Mouse (Mus musculus) right cerebral cortex, postnatal 10 days (tissue): ENCODE measurements around the gene Trf.

Experiments
- DNase-seq, 2 experiments: peaks; one replicate each; pipeline ENCODE4 v3.0.0; 2021; ENCODE audit warnings: low spot score in 2 of 2

Gene Trf

DNA sequence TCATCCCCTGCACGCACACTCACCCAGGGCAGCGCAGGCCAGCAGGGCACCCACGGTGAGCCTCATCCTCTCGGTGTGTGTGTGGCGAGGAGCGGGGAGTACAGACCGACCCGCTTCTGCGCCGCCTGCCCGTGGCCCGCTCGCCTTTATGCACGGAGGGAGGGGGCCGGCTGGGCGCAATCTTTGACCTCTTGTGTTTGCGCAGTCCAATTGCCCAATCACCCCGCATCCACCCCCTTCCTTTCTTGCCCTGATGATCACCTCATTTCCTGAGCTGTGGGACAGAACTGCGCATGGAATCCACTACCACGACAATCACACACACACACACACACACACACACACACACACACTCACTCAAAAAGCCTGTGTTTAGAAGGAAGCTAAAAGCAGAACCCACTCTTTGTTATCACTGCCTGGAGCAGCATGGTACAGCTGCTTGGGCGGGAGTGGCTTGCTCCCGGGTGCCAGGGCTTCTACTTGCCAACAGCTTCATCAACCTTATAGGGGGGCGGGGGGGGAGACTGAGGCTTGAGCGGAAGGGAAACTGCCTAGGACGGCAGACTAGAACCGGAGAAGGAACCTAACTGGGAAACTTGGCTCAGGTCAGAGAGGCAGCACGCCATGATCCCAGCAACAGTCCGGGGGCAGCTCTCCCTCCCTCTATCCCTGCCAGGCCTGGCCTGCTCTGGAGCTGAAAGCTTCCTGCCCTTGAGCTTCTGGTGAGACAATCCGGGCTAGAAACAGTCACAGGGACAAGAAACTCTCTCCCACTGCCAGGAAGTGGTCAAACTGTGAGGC is at the start of gene Trf, which contains the start of gene Gm20425:
Gene Trf, minus strand, starts transcription at position 294 of the 801 bp plus-strand sequence.
Gene Gm20425, minus strand, starts transcription at position 157 of the 801 bp plus-strand sequence.
- peak; percentile 67 to 69 for DNase-seq

- no peak for DNase-seq
Measured at GRCm38 (mm10) chr9:103276876-103277275, 46.6 kb upstream of the Trf start.

DNA sequence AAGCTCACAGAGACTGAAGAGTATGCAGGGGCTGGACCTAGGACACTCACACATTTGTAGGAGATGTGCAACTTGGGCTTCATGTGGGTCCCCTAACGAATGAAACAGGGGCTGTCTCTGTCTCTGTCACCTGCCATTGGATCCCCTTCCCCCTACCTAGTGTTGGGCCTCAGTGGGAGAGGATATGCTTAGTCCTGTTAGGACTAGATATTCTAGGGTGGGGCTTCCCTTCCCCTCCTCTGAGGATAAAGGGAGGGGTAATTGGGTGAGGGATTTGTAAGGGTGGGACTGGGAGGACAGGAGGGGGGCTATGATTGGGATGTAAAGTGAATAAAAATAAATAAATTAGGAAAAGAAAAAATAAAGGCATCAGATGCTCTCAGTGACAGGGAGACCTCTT is 45.4 kb upstream of the Trf start:
- no peak for DNase-seq

DNA sequence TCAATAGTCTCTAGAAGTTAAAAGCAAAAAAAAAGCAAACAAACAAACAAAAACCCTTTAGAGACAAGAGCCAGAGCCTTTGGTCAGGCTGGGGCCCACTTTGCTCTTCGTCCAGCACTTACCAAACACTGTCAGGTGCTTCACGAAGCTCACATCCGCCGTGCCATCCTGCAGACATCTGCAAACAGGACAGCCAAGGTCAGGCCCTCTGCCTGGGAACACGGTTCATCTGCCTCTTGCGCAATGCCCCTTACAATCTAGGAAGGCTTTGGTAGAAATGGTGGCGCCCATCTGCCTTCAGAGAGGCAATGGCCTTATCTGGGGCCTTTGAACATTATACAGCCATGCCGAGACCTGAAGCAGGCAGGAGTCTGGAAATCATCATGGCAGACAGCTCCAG is 44.6 kb upstream of the Trf start:
- DNase-seq: no peak

DNA sequence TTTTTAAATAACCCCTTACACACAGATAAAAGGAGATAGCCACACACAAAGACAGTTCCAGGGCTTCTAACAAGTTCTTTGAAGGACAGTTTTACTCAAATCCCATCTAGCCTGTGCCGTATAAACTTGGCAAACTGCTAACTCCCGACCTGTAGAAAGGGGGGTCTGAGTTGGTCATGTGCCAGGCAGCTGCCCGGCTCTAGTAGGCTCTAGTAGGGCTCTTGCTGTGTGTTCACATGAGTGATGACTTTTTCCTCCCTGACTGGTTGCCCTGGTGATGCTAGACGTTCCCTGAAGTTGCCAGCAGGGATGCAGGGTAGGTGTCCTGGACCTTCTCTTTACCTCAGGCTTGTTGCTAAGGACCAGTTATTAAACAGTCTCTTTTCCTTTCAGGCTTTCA is 40.9 kb upstream of the Trf start:
- DNase-seq: no peak

- no peak for DNase-seq
Measured at GRCm38 (mm10) chr9:103265778-103266177, 35.5 kb upstream of the Trf start.

DNA sequence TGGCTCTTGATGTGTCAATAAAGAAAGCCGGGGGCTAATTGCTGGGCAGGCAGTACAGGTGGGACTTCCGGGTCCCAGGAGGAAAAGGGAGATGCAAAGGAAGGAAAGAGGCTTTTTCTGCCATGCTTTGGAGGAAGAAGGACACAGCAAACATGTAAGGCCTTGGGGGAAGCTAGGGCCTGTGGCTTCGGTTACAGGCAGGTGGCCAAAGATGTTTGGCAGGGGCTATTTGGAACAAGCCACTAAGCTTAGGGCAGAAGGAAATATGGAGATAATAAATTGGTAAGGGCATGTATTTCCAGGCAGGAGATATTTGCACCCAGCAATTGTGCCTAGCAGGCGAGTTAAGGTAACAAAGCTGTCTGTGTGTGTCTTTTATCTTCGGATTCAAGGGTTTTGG is 22.7 kb upstream of the Trf start:
- DNase-seq: peak; percentile 37 to 47

DNA sequence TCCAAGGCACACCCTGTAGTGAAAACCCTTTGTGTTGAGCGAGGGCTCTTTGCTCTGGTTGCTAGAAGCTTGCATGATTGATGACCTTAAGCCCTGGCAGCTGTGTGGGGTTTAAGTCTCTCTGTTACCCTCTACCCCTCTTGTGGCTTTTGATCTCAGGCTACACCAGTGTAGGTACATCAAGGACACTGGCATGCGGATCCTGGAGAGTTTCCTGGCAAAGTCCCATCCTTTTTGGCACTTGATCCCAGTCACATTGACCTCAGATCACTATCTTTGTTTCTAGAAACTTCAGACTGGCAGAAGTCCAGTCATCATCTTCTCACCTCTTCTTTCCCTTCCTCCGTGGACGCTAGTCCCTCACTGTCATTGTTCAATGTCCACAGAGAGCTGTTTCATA is 18.4 kb upstream of the Trf start:
- DNase-seq: no peak

DNA sequence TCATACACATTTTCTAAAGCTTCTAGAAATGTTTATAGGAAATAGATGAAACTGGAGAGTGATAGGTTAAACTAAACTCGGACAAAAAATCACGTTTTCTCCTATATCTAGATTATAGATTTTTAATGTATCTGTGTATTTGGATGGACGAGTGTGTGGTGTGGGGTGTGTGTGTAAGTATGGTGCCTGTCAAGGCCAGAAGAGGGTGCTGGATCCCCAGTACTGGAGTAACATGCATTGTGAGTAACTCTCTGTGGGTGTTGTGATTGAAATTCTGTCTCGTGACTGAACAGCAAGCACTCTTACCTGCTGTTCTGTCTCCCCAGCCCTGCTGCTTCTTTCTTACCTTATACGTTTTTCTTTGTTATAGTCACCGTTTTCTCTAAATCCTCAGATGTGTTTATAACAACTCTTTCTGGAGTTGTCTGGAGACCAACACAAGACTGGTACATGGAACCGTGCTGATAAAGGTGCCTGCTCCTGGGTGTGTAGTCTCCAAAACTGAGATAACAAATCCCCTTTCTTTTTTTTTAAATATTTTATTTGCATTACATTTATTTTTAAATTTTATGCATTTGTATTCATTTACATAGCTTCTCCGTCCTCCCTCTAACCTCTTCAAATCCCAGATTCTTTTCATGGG is 16.4 kb upstream of the Trf start:
- DNase-seq: no peak

- DNase-seq: no peak
Measured at GRCm38 (mm10) chr9:103243640-103244039, 13.4 kb upstream of the Trf start.

DNA sequence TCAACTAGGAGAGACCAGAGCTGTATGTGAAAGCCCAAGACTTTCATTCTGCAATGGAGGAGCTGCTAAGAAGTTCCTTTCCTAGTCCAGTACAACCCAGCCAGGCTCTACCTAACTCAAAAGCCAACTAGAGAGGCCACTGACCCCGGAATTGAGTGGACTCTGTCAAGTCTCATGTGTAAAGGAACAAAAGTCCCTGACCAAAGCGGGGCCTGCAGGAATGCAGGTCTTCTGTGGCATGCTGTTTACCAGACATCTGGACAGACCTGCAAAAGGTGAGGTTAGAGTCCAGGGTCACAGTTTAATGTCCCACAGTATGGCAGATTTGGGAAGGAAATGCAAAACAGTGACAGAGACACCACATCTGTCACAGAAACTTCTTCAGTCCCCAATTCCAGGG is 11.0 kb upstream of the Trf start:
- no peak for DNase-seq

- DNase-seq: no peak
Measured at GRCm38 (mm10) chr9:103239471-103239870, 9.2 kb upstream of the Trf start.

DNA sequence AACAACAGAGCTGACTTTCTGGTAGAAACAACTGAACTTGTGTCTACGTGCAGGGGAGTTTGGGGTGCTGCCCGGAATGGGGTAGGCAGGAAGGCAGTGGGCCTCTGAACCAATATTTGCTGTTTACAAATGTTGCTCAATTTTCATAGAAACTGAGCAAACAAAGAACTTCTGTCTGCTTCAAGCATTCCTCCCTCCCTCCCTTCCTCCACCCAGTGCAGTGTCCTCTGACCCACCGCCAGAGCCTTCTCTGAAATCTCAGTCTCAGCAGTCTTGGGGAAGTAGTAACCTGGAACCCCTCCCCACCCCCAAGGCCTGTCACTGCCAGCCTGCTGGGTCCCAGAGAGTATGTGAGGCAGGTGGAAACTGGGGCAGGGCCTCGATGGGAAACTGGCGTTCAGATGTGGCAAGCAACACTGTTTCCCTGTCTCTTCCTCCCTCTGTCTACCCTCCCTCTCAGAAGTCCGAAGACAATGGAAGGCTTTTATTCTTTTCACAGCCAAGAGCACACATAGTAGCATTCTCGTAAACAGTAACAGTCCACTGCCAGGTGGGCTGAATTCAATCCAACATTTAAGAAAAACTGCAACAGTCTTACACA is 4.4 kb upstream of the Trf start:
- DNase-seq: no peak

DNA sequence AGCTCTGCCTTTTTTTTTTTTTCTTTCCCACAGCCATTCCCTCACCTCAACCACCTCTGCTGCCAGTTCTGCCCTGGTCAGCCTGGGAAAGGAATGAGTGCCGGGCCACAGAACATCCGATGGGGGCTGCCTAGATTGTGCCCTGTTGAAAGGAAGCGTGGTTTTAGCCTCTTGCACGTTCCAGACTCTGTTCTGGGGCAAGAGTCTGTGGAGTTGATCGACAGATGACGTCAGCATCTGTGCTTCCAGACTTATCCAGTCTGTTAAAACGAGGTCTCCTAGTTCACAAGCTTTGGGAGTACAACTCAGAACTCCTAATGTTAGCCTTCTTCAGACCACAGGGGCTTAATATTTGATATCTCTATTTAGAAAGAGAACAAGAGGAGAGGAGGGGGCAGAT is 3.8 kb upstream of the Trf start:
- no peak for DNase-seq

DNA sequence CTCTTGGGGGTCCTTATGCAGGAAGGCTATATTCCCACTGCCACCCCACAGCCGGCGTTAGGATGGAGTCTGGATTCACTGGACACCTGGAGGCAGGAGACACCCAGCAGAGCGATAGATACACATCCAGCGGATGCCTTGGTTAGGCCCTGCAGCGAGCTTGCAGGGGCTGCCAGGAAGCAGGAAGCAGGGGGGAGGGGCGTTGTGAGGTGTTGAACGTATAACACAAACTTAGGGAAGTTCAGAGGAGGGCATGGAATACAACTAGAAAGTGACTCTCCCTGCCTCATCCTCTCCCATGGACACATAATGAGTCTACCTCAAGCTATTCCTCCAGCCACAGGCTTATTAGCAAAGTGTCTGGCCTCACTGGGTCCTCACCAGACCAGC is 2.8 kb upstream of the Trf start:
- no peak for DNase-seq

DNA sequence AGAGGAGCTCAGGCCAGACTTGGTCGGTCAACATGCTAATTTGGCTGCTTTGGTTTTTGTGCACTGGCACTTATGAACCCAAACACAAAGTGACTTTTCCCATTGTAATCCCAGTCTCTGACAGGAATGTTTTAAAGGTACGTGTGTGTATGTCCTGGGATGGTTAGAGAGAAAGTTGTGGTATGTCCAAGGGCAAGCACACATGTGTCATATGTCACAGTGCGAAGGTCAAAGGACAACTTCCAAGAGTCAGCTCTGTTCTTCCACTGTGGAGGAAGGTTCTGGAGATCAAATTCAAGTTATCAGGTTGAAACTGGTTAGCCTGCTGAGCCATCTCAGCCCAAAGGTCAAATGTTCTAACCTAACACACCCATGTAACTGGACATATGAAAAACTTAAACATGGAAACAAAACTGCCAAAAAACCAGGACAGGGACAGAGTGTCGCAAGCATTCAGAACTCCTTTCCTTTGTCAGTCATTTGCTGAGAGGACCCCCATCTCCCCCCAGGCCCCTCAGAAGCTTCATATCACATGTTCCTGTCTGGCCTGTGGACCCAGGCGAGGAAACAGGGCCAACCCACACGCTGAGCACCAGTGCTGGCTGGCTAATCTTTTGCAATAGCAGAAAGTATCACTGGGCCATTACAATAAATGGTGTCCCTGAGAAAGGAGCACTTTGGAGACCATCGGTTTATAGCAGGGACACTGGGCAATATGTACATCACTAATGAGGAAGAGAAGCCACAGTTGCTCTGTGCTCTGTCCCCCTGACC is 2.2 kb upstream of the Trf start:
- no peak for DNase-seq

DNA sequence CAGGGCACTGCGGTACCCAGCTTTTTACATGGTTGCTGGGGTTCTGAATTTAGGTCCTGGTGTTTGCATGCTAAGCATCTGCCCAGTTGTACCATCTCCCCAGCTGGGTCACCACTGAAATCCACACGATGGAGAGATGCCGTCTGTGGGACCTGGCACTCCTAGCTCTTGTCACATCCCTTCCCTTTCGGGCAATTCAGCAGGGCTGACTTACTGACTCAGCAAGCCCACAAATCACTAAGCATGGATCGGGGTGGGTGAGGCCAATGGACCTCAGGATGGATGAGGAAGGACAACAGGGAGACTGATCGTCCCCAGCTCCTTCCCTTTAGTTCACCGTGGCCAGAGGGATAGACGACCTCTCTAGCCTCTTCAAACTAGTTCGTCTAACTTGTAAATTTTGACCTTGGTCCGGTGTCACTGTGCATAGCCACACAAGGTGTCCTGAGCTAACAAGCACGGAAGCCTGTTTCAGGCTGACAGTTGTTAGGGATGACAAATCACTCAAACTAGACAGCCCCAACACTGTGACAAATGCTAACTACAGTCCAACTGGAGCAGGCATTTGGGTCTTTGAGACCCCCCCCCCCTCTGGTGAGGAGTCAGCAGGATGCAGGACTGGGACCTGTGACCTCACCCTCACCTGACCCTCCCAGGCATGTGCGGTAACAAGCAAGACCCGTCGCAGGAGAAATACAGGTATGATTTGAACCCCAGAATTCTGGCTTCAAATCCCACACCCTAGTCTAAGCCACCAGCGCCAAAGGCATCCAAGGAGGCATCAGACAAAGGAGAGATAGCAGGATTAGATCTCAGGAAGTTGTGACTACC is 992 bp downstream of the Trf start:
- no peak for DNase-seq

DNA sequence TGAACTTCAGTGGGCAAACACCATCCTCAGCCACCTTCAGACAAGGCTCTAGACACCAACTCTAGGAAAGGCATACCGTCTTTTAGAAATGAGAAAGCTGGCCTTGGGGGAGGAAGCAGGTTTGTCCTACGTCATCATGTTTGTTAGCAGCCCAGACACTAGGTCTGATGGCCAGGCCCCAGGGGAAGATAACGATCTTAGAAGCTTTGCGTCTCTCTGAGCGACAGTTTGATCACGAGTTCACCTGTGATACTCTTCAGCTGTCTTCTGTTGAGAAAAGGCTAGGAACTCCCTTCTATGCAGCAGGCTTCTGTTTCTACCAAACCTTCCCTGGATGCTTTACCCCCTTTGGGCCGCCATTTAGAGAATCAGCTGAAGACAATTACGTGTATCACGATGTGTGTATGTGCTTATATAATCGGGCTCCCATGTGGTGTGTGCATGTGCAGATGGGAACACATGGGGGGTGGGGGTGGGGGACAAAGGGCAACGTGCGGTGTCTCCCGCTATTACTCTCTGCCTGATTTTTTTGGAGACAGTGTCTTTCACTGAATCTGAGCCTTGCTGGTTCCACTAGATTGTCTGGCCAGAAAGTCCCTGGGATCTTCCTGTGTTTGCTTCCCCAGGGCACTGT is 1.8 kb downstream of the Trf start:
- no peak for DNase-seq

DNA sequence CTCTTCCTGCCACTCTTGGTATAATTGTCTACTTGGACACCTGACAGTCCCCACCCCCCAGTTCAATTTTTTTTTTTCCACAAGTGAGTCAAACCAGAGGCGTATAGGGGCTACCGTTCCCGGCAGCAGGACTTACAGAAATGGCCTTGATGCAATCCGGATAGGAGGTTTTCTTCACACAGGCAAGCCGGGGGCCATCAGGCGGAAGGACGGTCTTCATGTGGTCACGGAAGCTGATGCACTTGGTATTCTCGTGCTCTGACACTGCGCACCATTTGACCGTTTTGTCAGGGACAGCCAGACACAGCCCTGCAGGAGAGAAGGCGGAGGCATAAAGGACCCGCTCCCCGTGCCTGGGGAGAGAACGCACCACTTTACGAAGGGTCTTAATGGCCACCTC is 2.5 kb downstream of the Trf start:
- no peak for DNase-seq

DNA sequence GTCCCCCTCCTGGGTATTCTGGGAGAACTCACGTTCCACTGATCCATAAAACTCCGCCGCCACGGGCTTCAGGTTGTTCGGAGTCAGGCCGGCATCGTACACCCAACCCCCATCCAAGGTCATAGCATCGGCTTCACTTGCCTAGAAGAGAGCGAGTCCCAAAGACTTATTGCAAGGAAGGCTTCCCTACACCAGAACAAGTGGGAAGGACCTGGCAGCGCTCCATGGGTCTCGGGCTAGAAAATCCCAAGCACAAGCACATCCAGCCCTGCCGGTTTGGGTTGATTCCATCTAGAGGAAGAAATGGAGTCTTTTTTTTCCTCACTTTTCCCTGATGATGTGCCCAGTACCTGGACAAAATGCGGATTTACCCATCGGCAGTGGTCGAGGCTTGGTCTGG is 3.4 kb downstream of the Trf start:
- DNase-seq: no peak

- DNase-seq: no peak
Measured at GRCm38 (mm10) chr9:103225464-103225863, 4.8 kb downstream of the Trf start.
